Mouse (Mus musculus) brain, embryonic 14.5 days (tissue): Measurements from ENCODE around the gene Mrpl55. TPM values are rescaled to one million over a fixed set of nuclear protein-coding genes. Genes with fewer than 3 reads are reported as not detected.

Source experiments
- DNase-seq: peaks from one replicate; pipeline ENCODE4 v3.0.0-alpha.2; 2011; ENCODE audit warnings: low read depth
- CTCF ChIP-seq: fragments of 200-500 bp; IDR thresholded peaks from 2 replicates; pipeline ENCODE4 v1.5.1; 2012; ENCODE audit warnings: inconsistent platforms, mild to moderate bottlenecking, moderate library complexity, borderline replicate concordance; ENCODE audit not compliant: insufficient read depth, insufficient read length; ENCODE audit errors: extremely low read depth
- POLR2A ChIP-seq: fragments of 200-500 bp; IDR thresholded peaks from 2 replicates; pipeline ENCODE4 v1.6.1; 2012; ENCODE audit warnings: mild to moderate bottlenecking, inconsistent platforms, borderline replicate concordance; ENCODE audit not compliant: poor library complexity, insufficient read depth, insufficient read length, severe bottlenecking; ENCODE audit errors: extremely low read depth
- polyA plus RNA-seq: library from polyadenylated mRNA; depleted of rRNA; stranded (reverse); fragments of >200 nt; gene quantifications from 2 replicates; pipeline ENCODE4 v1.2.3, GENCODE M21; 2012

Gene Mrpl55
- polyA plus RNA-seq, 1 experiment = 45.5 TPM

DNA sequence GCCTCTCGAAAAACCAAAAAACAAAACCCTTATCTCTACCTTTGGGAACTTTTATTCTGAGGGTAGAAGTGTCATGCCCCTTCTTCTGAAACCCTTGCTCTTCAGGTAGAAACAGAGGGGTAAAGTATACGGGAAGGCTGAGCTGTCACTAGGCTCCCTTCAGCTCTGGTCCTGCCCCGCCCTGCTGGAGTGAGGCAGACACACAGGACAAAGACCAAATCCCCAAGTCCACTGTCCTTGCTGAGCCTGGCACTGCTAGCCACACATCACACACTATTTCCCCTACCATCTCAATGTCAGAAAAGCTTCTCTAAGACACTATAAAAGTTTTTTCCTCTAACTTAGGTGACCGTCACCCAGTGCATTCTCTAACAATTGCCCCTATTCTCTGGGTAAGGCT lies 20.0 kb downstream of the Mrpl55 start:
- TF ChIP-seq POLR2A = no peak

GRCm38 (mm10) chr11:59224025-59224424 lies 21.7 kb downstream of the Mrpl55 start:
- DNase-seq = no peak
- TF ChIP-seq CTCF (no peak), POLR2A (no peak)

More for the DNA sequence above, 20.0 kb downstream of the Mrpl55 start:
- DNase-seq = no peak

DNA sequence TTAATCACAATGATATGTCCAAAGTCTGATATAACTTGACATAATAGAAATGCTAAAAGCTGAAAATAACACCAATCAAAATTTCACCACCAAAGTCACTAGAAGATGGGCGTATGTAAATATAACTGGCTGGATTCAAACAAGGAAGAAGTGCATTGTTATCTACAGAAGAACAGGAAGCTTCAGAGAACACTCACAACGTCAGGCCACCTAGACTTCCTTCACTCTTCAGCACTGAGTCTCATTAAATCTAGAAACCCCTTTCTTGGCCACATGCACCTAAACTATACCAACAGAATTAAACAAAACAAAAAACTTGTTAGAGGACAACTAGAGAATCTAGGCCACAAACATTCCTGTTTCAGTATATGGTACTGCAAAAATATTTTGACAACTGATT lies 22.2 kb downstream of the Mrpl55 start:
- TF ChIP-seq POLR2A (no peak), CTCF (no peak)
- DNase-seq = no peak

- DNase-seq = no peak
- TF ChIP-seq POLR2A = no peak
- TF ChIP-seq CTCF = no peak
Observed at GRCm38 (mm10) chr11:59225167-59225566, 22.9 kb downstream of the Mrpl55 start.

GRCm38 (mm10) chr11:59226251-59226650 lies 24.0 kb downstream of the Mrpl55 start:
- TF ChIP-seq POLR2A = no peak
- TF ChIP-seq CTCF = no peak
- no peak for DNase-seq

GRCm38 (mm10) chr11:59226787-59227603 lies 24.7 kb downstream of the Mrpl55 start:
- TF ChIP-seq CTCF (no peak), POLR2A (no peak)
- DNase-seq = no peak

DNA sequence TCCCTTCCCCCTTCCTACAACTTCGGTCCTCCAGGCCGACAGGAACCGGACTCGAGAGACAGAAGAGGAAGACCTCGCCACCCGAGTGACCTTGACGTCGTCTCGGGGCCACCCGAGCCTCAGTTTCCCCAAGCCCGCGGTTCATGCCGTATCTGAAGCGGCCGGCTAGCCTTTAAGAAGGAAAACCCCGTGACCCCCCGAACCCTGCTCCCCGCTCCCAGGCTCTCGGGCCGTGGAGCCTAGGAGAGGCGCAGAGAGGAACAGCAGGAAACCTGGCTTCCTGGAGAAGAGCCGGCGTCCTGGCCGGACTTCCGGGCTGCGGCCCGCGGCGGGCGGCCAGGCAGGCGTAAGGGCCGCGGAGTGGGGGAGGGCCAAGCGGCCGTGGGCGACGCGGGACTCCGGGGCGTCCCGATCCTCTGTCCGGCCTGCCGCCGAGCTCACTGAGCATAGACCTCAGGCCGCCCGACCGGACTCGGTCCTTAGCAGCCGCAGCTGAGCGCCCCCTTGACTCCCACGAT lies 25.4 kb downstream of the Mrpl55 start:
- TF ChIP-seq CTCF (no peak), POLR2A (no peak)
- DNase-seq = no peak

- peak; percentile 98 for DNase-seq
- TF ChIP-seq CTCF = no peak
- TF ChIP-seq POLR2A = peak; percentile 95
Observed at GRCm38 (mm10) chr11:59228122-59228953, 26.1 kb downstream of the Mrpl55 start, which contains the start of gene Arf1. TSS of gene Arf1 (minus strand) at chr11:59228270.

GRCm38 (mm10) chr11:59230144-59230760 lies 28.0 kb downstream of the Mrpl55 start:
- DNase-seq = peak; percentile 58
- peak; percentile 80 for TF ChIP-seq CTCF
- no peak for TF ChIP-seq POLR2A

GRCm38 (mm10) chr11:59232797-59233196 lies 30.5 kb downstream of the Mrpl55 start:
- TF ChIP-seq POLR2A = no peak
- peak; percentile 10; the same call in 1 of the 2 replicates for TF ChIP-seq CTCF

More at GRCm38 (mm10) chr11:59232797-59233196, 30.5 kb downstream of the Mrpl55 start:
- no peak for DNase-seq
